Mouse (Mus musculus) forebrain, embryonic 15.5 days (tissue): ENCODE results near the gene Mr1. TPM values are rescaled to one million over a fixed set of nuclear protein-coding genes. Genes with fewer than 3 reads are reported as not detected.

ENCODE experiments used
- ATAC-seq: fragments of 200-750 bp; cut with Nextera tagmentation; replicated peaks from 2 replicates; pipeline ENCODE4 v1.8.0; 2017; ENCODE audit warnings: mild to moderate bottlenecking, moderate TSS enrichment, moderate library complexity
- H3K27ac ChIP-seq: fragments of 300-500 bp; sonication (generic); replicated peaks from 2 replicates; pipeline ENCODE4 v1.5.1; 2015; ENCODE audit warnings: mild to moderate bottlenecking, inconsistent platforms
- H3K27me3 ChIP-seq: fragments of 300-500 bp; sonication (generic); 2 replicates; pipeline ENCODE4 v1.6.1; 2015; ENCODE audit warnings: inconsistent platforms
- H3K36me3 ChIP-seq: fragments of 300-500 bp; sonication (generic); 2 replicates; pipeline ENCODE4 v1.6.1; 2015; ENCODE audit warnings: mild to moderate bottlenecking, inconsistent platforms
- H3K4me1 ChIP-seq: fragments of 300-500 bp; sonication (generic); 2 replicates; pipeline ENCODE4 v1.6.1; 2015; ENCODE audit warnings: inconsistent platforms
- H3K4me2 ChIP-seq: fragments of 300-500 bp; sonication (generic); replicated peaks from 2 replicates; pipeline ENCODE4 v1.6.1; 2015; ENCODE audit warnings: mild to moderate bottlenecking, inconsistent platforms
- H3K4me3 ChIP-seq: fragments of 300-500 bp; sonication (generic); 2 replicates; pipeline ENCODE4 v1.5.1; 2015; ENCODE audit warnings: mild to moderate bottlenecking, inconsistent platforms
- H3K9ac ChIP-seq: fragments of 300-500 bp; sonication (generic); replicated peaks from 2 replicates; pipeline ENCODE4 v1.6.1; 2015; ENCODE audit warnings: mild to moderate bottlenecking, inconsistent platforms
- H3K9me3 ChIP-seq: fragments of 300-500 bp; sonication (generic); 2 replicates; pipeline ENCODE4 v1.6.1; 2016; ENCODE audit warnings: inconsistent platforms
- WGBS: fragments of 180-500 bp; shearing (Covaris S2); methylation state at CpG from one replicate; pipeline ENCODE4 v1.1.7; 2015; ENCODE audit warnings: mixed read lengths; 5-methylcytosine and 5-hydroxymethylcytosine counted together
- polyA plus RNA-seq: library from polyadenylated mRNA; unstranded; fragments of >200 nt; fragmentation: Nextera tagmentation; extraction: Ambion mirVana; gene quantifications from 2 replicates; pipeline ENCODE4 v1.2.1, GENCODE M21; 2015

Mr1 gene
- polyA plus RNA-seq, 1 experiment from 2014 or later: 0.83 TPM

DNA sequence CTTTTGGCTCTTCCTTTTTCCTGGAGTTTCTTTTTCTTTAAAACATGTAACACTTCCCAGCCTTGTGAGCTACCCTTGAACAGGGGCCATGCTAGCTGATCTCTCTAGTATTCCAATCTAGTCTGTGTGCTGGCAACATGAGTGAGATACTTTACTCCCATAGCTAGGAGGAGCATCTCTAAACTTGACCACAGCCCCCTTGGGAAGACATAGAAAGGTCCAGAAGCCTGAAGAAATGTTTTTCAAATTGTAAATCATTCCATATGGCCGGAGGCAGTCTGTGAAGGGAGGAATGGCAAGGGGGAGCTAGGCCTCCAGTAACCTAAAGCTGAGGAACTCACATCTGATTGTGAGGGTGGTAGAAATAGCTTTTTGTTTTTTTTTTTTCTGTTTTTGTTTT lies 55.9 kb downstream of the Mr1 start:
- H3K4me2 ChIP-seq: no peak overlapping the region
- H3K27ac ChIP-seq: no peak overlapping the region
- H3K9ac ChIP-seq: no peak overlapping the region
- no peak overlapping the region for H3K4me3 ChIP-seq
- no peaks in the 10 kb centered on the region for H3K9me3 ChIP-seq
- no peak for ATAC-seq
- 86% methylated on average over 1 of the region's 1 CpGs for WGBS
- H3K27me3 ChIP-seq: no peaks in the 10 kb centered on the region
- no peaks in the 10 kb centered on the region for H3K36me3 ChIP-seq
- H3K4me1 ChIP-seq: peaks cover 60% of the 10 kb centered on the region

DNA sequence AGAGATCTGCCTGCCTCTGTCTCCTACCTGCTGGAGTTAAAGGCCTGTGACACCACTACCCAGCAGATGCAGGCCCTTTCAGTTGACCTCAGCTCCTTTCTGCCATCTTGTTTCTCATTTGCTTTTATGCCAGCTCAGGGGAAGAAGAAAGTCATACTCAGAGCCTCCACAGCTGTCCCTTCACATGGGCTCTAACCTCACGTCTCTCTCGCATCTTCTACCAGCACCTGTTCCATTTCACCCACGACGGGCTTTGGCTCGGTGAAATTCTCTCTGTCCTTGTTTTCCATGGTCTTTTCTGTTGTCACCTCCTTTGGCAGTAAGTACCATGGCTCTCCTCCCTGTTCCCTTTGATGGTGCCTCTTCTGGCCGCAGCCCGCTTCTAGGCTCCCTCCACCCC lies 56.3 kb downstream of the Mr1 start:
- Histone ChIP-seq H3K4me3 (no peak overlapping the region), H3K27me3 (no peaks in the 10 kb centered on the region), H3K4me1 (peaks cover 61% of the 10 kb centered on the region), H3K9ac (no peak overlapping the region), H3K36me3 (no peaks in the 10 kb centered on the region), H3K27ac (no peak overlapping the region), H3K4me2 (no peak overlapping the region), H3K9me3 (no peaks in the 10 kb centered on the region)
- ATAC-seq: no peak
- WGBS: 93% methylated on average over 7 of the region's 7 CpGs

DNA sequence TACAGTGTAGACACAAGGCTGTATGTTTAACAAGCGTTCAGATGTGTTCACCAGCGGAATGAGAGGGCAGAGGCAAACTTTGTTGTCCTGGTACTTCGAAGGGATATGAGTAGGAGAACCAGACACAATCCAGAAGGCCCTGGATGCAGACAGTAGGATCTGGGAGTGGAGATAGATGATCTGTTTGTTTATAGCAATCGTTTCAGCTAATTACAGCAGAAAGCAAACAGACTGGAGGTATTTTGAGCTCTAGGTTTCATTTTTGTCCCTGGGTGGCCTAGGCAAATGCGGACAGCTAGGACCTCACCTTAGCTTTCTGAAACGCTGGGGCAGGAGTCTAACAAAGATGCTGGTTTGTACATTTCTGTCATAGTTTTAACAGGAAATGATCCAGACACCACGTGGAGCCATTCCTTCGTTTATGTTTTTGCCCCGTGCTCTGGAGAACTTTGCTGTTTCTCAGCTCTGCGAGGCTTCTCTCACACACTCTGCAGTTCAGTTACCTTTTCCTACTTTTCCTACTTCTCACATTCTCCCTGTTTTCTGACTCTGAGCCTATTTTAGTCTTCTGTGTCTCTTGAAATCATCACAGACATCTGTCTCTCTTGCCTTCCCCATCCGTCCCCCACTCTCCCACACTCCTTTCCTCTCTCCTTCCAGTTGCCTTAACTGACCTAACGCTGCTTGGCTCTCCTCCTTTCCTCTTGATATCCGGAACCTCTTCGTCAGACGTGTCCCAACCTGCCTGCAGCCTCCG lies 57.6 kb downstream of the Mr1 start:
- Histone ChIP-seq H3K27ac (no peak overlapping the region), H3K9me3 (no peaks in the 10 kb centered on the region), H3K4me1 (peaks cover 61% of the 10 kb centered on the region), H3K4me2 (no peak overlapping the region), H3K27me3 (no peaks in the 10 kb centered on the region), H3K36me3 (no peaks in the 10 kb centered on the region), H3K4me3 (no peak overlapping the region), H3K9ac (no peak overlapping the region)
- no peak for ATAC-seq
- WGBS: 76% methylated on average over 16 of the region's 16 CpGs

DNA sequence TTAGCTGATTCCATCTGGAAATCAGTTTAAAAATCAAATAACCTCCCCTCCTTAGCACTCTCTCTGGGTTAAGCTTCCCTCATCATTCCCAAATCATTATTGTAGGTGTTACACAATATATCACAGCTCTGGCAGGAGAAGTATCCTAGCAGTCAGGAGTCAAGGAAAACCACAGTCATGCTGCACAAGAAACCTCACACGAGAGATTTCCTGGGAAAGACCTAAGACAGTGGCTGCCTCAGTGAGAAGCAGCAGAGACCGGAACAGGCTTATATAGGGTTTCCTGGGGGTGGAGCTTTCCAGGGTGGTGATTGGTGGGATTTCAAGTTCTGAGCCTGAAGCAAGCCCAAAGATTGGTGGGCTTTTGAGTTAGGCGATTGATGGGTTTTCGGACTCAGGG lies 58.6 kb downstream of the Mr1 start:
- no peaks in the 10 kb centered on the region for H3K27me3 ChIP-seq
- H3K4me3 ChIP-seq: no peak overlapping the region
- H3K9me3 ChIP-seq: no peaks in the 10 kb centered on the region
- no peaks in the 10 kb centered on the region for H3K36me3 ChIP-seq
- H3K9ac ChIP-seq: no peak overlapping the region
- ATAC-seq: no peak
- 95% methylated on average over 4 of the region's 4 CpGs for WGBS
- no peak overlapping the region for H3K4me2 ChIP-seq
- H3K27ac ChIP-seq: no peak overlapping the region
- peaks cover 57% of the 10 kb centered on the region for H3K4me1 ChIP-seq

DNA sequence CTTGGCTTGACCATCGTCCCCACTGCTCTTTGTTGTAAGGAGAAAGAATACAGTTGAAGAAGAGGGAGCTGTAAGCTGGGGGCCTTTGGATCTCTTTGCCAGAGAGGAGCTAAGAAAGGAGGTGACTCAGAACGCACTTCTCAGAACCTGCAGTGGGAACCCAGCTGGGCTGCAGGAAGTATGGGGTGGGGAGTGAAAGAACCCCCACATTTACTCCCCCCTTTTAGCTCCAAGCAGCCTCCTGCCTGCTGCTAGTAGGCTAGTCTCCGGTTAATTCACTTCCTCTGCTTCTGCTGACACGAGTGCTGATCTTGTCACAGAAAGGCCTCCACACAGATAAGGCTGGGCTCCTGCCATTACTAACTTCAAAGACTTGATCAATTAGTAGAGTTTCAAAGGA lies 59.7 kb downstream of the Mr1 start:
- H3K9ac ChIP-seq: no peak overlapping the region
- 11% methylated on average over 4 of the region's 4 CpGs for WGBS

DNA sequence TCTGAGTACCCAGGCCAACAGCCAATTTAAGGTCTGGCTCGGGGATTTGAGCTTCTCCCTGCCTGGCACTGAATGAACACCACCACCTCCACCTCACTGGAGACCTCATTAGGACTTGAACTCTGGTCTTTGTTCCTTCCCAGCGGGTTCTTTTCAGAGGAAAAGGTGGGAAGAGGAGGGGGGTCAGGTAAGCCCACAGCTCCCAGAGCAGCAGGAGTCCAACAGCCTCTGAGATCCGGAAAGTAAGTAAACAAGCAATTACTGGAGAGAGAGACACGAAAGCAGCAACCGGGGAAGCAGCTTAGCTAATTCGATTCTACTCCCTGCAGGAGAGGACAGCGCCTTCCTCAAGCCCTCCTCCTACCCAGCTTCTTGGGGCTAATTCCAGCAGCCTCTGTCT lies 60.2 kb downstream of the Mr1 start:
- Histone ChIP-seq H3K27ac (peak overlapping the region; percentile 63), H3K4me3 (no peak overlapping the region), H3K27me3 (no peaks in the 10 kb centered on the region), H3K36me3 (no peaks in the 10 kb centered on the region), H3K4me2 (no peak overlapping the region), H3K9ac (no peak overlapping the region), H3K9me3 (no peaks in the 10 kb centered on the region), H3K4me1 (peaks cover 54% of the 10 kb centered on the region)
- no peak for ATAC-seq
- WGBS: 6% methylated on average over 7 of the region's 7 CpGs

More for the DNA sequence above, 59.7 kb downstream of the Mr1 start:
- no peak overlapping the region for H3K4me2 ChIP-seq
- H3K4me1 ChIP-seq: peaks cover 56% of the 10 kb centered on the region
- no peak overlapping the region for H3K4me3 ChIP-seq
- H3K27me3 ChIP-seq: no peaks in the 10 kb centered on the region
- peak overlapping the region; percentile 63 for H3K27ac ChIP-seq
- no peaks in the 10 kb centered on the region for H3K9me3 ChIP-seq
- ATAC-seq: no peak
- H3K36me3 ChIP-seq: no peaks in the 10 kb centered on the region

DNA sequence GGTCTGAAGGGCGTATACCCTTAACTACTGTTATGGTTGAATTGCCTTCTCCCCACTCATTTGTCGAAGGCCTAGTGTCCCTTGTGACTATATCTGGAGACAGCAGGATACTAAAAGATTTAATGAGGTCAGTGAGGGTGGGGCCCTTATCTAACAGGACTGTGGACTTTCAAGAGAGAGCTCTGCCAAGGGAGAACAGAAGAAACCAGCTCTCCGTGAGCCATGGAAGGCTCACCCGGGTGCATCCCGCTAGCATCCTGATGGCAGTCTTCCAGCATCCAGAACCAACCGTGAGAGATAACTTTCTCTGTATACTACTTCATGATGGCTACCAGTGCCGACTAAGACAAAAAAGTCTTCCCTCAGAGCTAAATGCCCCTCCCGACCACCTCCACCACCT lies 61.8 kb downstream of the Mr1 start:
- WGBS: 35% methylated on average over 8 of the region's 8 CpGs

DNA sequence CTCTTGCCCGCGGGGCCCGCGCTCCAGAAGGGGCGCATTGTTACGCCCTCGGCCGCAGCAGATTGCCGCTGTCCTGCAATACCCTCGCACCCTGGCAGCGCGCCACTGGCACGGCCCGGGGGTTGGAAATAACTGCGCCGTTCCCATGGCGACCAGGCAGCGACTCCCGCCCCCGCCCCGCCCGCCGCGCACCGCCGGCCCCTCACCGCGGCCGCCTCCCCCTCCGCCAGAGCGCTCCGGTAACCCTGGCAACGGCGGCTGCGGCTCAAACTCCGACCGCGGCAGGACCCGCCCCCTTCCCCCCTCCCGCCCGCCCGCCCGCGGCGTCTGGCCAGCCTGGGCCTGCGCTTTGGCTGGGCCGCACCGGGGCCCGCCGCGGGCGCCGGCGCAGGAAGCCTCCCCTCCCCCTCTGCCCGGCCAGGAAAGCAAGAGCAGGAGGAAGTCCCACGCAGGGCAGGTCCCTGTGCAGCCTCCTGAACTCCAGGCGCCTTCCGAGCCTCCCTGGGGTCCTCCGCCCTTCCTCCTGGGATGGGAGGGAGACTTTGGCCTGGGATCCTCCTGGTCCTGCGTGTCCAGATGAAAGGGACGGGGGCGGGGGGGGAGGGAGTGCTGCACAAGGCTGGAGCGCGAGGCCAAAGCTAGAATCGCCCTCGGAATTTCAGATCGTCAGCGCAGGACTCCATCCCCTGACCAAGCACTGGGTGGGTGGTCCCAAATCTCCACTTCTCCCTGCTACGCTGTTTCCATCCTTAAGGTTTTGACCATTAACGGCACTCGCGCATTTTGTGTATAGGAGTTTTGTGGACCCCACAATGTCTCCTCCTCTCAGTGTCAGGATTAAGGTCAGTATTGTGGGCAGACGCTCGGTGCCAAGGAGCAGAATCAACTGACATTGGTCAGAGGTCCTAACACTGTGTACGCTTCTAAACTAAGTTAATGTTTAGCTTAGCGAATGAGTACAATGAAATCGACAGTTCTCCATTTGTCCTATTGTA lies 63.0 kb downstream of the Mr1 start:
- Histone ChIP-seq H3K4me1 (peaks cover 49% of the 10 kb centered on the region), H3K9ac (peak overlapping the region; percentile 61), H3K9me3 (no peaks in the 10 kb centered on the region), H3K4me2 (peak overlapping the region; percentile 70), H3K4me3 (peak overlapping the region; percentile 45), H3K36me3 (no peaks in the 10 kb centered on the region), H3K27me3 (no peaks in the 10 kb centered on the region), H3K27ac (peak overlapping the region; percentile 99)
- WGBS: 2% methylated on average over 36 of the region's 77 CpGs
- peak; percentile 93 for ATAC-seq

More for the DNA sequence above, 61.8 kb downstream of the Mr1 start:
- Histone ChIP-seq H3K9me3 (no peaks in the 10 kb centered on the region), H3K27ac (no peak overlapping the region; the same call in 1 of the 2 replicates), H3K36me3 (no peaks in the 10 kb centered on the region), H3K4me3 (no peak overlapping the region), H3K4me2 (no peak overlapping the region), H3K4me1 (peaks cover 52% of the 10 kb centered on the region), H3K27me3 (no peaks in the 10 kb centered on the region), H3K9ac (no peak overlapping the region)
- no peak for ATAC-seq

DNA sequence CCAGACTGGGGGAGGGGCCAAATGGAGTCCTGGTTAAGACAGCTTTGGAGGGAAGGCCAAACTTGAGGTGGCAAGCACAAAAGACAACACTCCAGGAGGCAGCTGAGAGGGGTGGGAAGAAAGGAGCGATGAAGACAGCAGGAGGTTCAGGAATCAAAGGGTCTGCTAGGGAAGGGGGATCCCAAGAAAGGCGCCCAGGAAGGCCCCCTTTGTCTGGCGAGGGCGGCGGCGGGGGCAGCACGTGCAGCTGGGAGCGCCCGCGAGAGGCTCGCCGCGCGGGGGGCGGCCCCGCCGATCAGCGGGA lies 63.7 kb downstream of the Mr1 start:
- peaks cover 51% of the 10 kb centered on the region for H3K4me1 ChIP-seq
- under 1% methylated on average over 16 of the region's 18 CpGs for WGBS
- H3K4me3 ChIP-seq: peak overlapping the region; percentile 45
- ATAC-seq: no peak; the same call in 1 of the 2 replicates
- H3K9ac ChIP-seq: peak overlapping the region; percentile 61
- no peaks in the 10 kb centered on the region for H3K36me3 ChIP-seq
- no peaks in the 10 kb centered on the region for H3K9me3 ChIP-seq
- H3K27ac ChIP-seq: peak overlapping the region; percentile 99
- peak overlapping the region; percentile 70 for H3K4me2 ChIP-seq
- H3K27me3 ChIP-seq: no peaks in the 10 kb centered on the region

DNA sequence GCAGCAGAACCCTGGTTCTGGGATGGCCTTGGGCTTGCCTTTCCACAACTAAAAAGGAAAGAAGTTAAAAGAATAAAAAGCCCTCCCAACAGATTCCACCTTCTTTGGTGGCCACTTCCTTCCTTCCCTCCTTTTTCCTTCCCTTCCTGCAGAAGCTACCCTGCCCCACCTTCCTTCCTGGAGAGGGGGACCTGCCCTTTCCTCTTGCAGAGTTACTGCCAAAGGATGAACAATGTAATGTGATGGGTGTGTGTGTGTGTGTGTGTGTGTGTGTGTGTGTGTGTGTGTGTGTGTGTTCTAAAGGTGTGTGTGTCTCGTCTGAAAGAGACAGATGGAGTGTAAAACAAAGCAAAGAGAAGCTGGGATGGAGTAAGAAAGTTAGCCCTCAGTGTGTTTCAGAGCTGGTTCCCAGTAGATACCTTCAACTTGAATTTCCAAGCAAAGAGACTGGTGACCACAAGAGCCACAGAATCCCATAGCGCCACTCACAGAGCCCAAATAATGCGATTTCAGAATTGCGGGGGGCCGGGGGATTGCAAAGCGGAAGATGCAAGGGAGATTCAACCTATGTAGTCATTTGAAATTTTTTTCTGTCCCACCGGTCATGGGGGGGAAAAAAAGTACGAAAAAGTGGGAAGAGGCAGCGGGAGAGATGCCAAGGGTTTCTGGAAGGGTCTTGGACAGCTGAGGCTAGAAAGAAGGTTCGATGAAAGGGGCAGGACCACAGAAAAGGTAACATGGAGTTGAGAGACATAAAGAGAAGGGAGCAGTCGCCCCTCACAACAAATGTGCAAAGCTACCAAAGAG lies 64.3 kb downstream of the Mr1 start:
- Histone ChIP-seq H3K9me3 (no peaks in the 10 kb centered on the region), H3K4me1 (peaks cover 55% of the 10 kb centered on the region), H3K4me3 (peak overlapping the region; percentile 45), H3K9ac (peak overlapping the region; percentile 61), H3K36me3 (no peaks in the 10 kb centered on the region), H3K27me3 (no peaks in the 10 kb centered on the region), H3K27ac (peak overlapping the region; percentile 99), H3K4me2 (peak overlapping the region; percentile 70)
- no peak for ATAC-seq
- 2% methylated on average over 11 of the region's 11 CpGs for WGBS

DNA sequence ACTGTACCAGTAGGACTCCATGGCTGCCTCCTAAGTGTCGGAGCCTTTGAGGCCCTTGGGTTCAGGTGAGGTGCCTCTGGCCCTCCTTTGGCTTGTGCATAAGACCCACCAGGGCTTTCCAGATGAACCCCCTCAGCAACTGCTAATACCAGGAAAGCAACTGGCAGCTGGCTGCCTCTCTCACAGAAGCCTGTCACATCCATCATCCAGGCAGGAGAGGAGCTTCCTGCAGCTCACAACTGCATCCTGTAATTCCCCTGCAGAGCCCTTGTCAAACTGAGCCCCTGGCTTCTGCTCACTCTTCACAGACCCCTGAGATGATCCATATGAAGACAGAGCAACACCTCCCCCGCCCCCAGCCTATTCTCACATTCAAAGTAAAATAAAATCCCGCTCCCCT lies 68.9 kb downstream of the Mr1 start:
- H3K4me2 ChIP-seq: no peak overlapping the region
- peak overlapping the region; percentile 47; the same call in 1 of the 2 replicates for H3K27ac ChIP-seq
- no peak overlapping the region for H3K9ac ChIP-seq
- H3K4me3 ChIP-seq: no peak overlapping the region
- WGBS: 91% methylated on average over 3 of the region's 3 CpGs
- no peaks in the 10 kb centered on the region for H3K36me3 ChIP-seq
- H3K4me1 ChIP-seq: peaks cover 20% of the 10 kb centered on the region
- no peaks in the 10 kb centered on the region for H3K27me3 ChIP-seq
- no peak for ATAC-seq
- no peaks in the 10 kb centered on the region for H3K9me3 ChIP-seq
